Comparison of ENCODE assay signal across 8 mouse cellular contexts in the genomic region with DNA sequence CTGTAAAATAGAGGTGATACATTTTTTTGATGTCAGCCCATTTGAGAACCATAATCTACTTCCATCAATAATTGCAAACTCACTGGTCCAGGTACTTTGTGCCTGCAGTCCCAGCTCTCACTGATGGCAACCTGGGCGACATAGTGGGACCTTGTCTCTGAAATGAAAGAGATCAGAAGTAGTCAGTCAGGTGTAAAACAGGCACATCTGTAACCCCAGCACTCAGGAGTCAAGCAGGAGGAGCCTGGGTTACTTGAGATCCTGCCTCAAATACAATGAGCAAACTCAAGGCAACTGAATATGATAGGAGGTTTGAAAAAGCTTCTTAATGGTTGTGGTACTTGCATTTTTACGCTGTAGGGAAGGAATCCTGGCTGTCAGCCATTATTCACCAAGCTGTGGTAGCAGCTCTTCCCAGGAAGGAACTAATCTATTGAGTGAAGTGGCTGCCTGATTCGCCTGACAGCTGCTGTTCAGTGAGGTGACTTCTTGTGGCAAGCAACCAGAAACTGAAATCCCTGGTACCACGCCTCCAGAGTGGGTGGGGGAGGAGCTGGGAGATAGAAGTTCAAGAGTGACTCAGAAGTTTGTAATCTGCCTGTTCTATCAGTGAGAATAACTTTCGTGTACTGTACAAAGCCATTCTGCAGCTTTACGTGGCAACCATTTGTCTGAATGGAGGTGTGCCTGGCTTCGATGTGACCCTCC. TPM values are rescaled to one million over a fixed set of nuclear protein-coding genes. Genes with fewer than 3 reads are reported as not detected.
DNase-seq lines count a peak whose midpoint lies in the region; ATAC-seq lines count a peak whose summit lies in the region.

No protein-coding gene starts in this region.

- 47% methylated on average over 7 of the region's 7 CpGs for WGBS in kidney, embryonic 14.5 days
- WGBS in liver, embryonic 15.5 days (ENCODE audit: insufficient replicate concordance) = 11% methylated on average over 7 of the region's 7 CpGs

- peak overlapping the region; percentile 4; the same call in 1 of the 2 replicates for H3K4me2 ChIP-seq in kidney, embryonic 14.5 days (replicated peaks; ENCODE audit: low read depth, low read length)
- peak overlapping the region; percentile 66 for H3K4me2 ChIP-seq in liver, embryonic 15.5 days

- H3K36me3 ChIP-seq in kidney, embryonic 14.5 days (ENCODE audit: control insufficient read depth, insufficient read depth, low read length) = peaks cover 7% of the 10 kb centered on the region
- H3K36me3 ChIP-seq in liver, embryonic 15.5 days (replicated peaks) = peaks cover 48% of the 10 kb centered on the region

- peaks cover 12% of the 10 kb centered on the region for H3K4me1 ChIP-seq in kidney, embryonic 14.5 days (ENCODE audit: control insufficient read depth, insufficient read depth, low read length)
- H3K4me1 ChIP-seq in liver, embryonic 15.5 days (replicated peaks) = peaks cover 71% of the 10 kb centered on the region

- H3K9me3 ChIP-seq in kidney, embryonic 14.5 days (ENCODE audit: control insufficient read depth, low read length) = no peaks in the 10 kb centered on the region
- no peaks in the 10 kb centered on the region for H3K9me3 ChIP-seq in liver, embryonic 15.5 days (replicated peaks)

- H3K4me3 ChIP-seq in kidney, embryonic 14.5 days (ENCODE audit: low read length) = no peak overlapping the region
- peak overlapping the region; percentile 36 for H3K4me3 ChIP-seq in liver, embryonic 15.5 days (replicated peaks)

- DNase-seq in 416B (ENCODE audit: low read depth) = peak; percentile 99
- DNase-seq in ES-CJ7 (ENCODE audit: low read depth, low spot score) = peak; percentile 74
- DNase-seq in heart, adult 11 months = peak; percentile 97
- DNase-seq in retina, embryonic 14.5 days (ENCODE audit: low spot score) = peak; percentile 36
- DNase-seq in thymus, postnatal 36 days = peak; percentile 74 to 82

- no peak overlapping the region for H3K9ac ChIP-seq in kidney, embryonic 14.5 days (ENCODE audit: low read depth, low read length)
- peak overlapping the region; percentile 22; the same call in 1 of the 2 replicates for H3K9ac ChIP-seq in liver, embryonic 15.5 days

- H3K27me3 ChIP-seq in kidney, embryonic 14.5 days (ENCODE audit: control insufficient read depth, insufficient read depth, low read length) = no peaks in the 10 kb centered on the region
- no peaks in the 10 kb centered on the region for H3K27me3 ChIP-seq in liver, embryonic 15.5 days

- peak overlapping the region; percentile 34; the same call in 1 of the 2 replicates for H3K27ac ChIP-seq in kidney, embryonic 14.5 days (ENCODE audit: low read depth, low read length)
- peak overlapping the region; percentile 89 for H3K27ac ChIP-seq in liver, embryonic 15.5 days (replicated peaks)

- peak; percentile 98 for ATAC-seq in common myeloid progenitor, adult 5-6 weeks (replicated peaks; ENCODE audit: low read depth, poor library complexity, severe bottlenecking)
- peak; percentile 62; the same call in 1 of the 2 replicates for ATAC-seq in kidney, embryonic 14.5 days (ENCODE audit: low FRiP score, low TSS enrichment)
- peak; percentile 87 for ATAC-seq in liver, embryonic 15.5 days (ENCODE audit: insufficient read depth)

RNA-seq across cellular contexts. Expression of a gene that starts 7.2 kb away (rescaled TPM):
- total RNA-seq in common myeloid progenitor, adult 5-6 weeks (2017) = 100 and 116 TPM in 2 replicates
- polyA plus RNA-seq in kidney, embryonic 14.5 days (2014; fragmentation: Nextera tagmentation; extraction: Ambion mirVana) = 135 and 225 TPM in 2 replicates
- polyA plus RNA-seq in liver, embryonic 15.5 days (2015; fragmentation: Nextera tagmentation; extraction: Ambion mirVana) = 115 and 121 TPM in 2 replicates

RNA-seq across cellular contexts. Expression of a gene that starts 22.5 kb away (rescaled TPM):
- total RNA-seq in common myeloid progenitor, adult 5-6 weeks (2017) = 94.4 and 114 TPM in 2 replicates
- 347 and 389 TPM in 2 replicates for polyA plus RNA-seq in kidney, embryonic 14.5 days (2014; fragmentation: Nextera tagmentation; extraction: Ambion mirVana)
- polyA plus RNA-seq in liver, embryonic 15.5 days (2015; fragmentation: Nextera tagmentation; extraction: Ambion mirVana) = 85.8 and 90.0 TPM in 2 replicates

RNA-seq across cellular contexts. Expression of a gene that starts 24.1 kb away (rescaled TPM):
- 6.4 and 11.8 TPM in 2 replicates for total RNA-seq in common myeloid progenitor, adult 5-6 weeks (2017)
- polyA plus RNA-seq in kidney, embryonic 14.5 days (2014; fragmentation: Nextera tagmentation; extraction: Ambion mirVana) = 15.5 and 18.6 TPM in 2 replicates
- polyA plus RNA-seq in liver, embryonic 15.5 days (2015; fragmentation: Nextera tagmentation; extraction: Ambion mirVana) = 4.6 and 5.2 TPM in 2 replicates

RNA-seq across cellular contexts. Expression of a gene that starts 32.2 kb away (rescaled TPM):
- total RNA-seq in common myeloid progenitor, adult 5-6 weeks (2017) = 9.8 and 17.4 TPM in 2 replicates
- 12.7 and 19.3 TPM in 2 replicates for polyA plus RNA-seq in kidney, embryonic 14.5 days (2014; fragmentation: Nextera tagmentation; extraction: Ambion mirVana)
- 4.9 and 5.6 TPM in 2 replicates for polyA plus RNA-seq in liver, embryonic 15.5 days (2015; fragmentation: Nextera tagmentation; extraction: Ambion mirVana)

RNA-seq across cellular contexts. Expression of a gene that starts 41.6 kb away (rescaled TPM):
- 12.8 and 13.7 TPM in 2 replicates for total RNA-seq in common myeloid progenitor, adult 5-6 weeks (2017)
- 32.6 and 44.0 TPM in 2 replicates for polyA plus RNA-seq in kidney, embryonic 14.5 days (2014; fragmentation: Nextera tagmentation; extraction: Ambion mirVana)
- polyA plus RNA-seq in liver, embryonic 15.5 days (2015; fragmentation: Nextera tagmentation; extraction: Ambion mirVana) = 12.9 and 14.3 TPM in 2 replicates

Comparison
In these comparisons a context has a peak if more than half of its experiments do, and no peak if none do; other contexts are left out.
1. DNase-seq: peak in every context shown above with its lines; median percentile 99 in 416B; 97 in heart, adult 11 months; 78 in thymus, postnatal 36 days; 74 in ES-CJ7; 36 in retina, embryonic 14.5 days.